Mouse (Mus musculus): ENCODE results near the gene Cbx5. TPM values are rescaled to one million over a fixed set of nuclear protein-coding genes. Genes with fewer than 3 reads are reported as not detected.

Gene Cbx5
- polyA plus RNA-seq, 1 experiment = 52.3 TPM

DNA sequence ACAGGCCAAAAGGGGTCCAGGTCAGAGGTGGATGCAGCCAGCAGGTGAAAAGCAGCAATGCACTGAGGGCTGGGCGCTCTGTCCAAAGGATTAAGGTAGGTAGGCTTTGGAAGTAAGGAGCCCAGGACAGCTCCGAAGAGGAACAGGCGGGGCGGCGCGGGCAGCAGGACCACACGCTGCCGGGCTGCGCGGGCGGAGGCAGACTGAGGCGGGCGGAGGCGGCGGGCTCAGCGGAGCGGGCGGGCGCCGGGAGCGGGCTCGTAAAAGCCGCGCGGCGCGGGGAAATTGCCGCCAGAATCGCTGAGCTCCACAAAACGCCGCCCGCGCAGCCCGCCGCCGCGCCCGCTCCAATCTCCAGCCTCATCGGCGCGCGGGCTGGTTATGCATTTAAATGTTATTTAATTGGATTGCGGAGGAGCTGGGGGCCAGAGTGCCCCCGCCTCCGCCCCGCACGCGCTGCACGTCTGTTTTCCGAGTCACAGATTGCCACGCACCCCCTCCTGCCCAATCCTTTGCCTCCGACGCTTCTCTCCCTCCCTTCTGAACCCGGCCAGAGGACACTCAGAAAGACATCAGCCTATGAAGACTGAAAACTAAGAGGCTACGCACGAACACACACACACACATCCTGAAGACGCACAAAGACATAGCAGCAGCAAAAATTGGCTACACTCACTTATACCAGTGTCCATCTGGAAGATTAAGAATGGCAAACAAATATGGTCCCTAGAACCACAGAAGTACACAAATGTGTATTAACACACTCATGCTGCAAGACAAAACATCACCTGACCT lies 92.8 kb downstream of the Cbx5 start:
- Histone ChIP-seq H3ac (ENCODE audit: control insufficient read depth, insufficient read length, low read depth) (no peak overlapping the region), H3K27me3 (ENCODE audit: control insufficient read depth, insufficient read depth, insufficient read length) (no peaks in the 10 kb centered on the region), H3K36me3 (ENCODE audit: control insufficient read depth, insufficient read depth) (no peaks in the 10 kb centered on the region), H3K79me2 (ENCODE audit: control insufficient read depth, insufficient read depth) (no peaks in the 10 kb centered on the region), H3K4me3 (ENCODE audit: insufficient read depth, poor library complexity, severe bottlenecking) (no peak overlapping the region), H3K79me3 (ENCODE audit: low read depth) (no peaks in the 10 kb centered on the region)
- TF ChIP-seq USF1 (IDR thresholded peaks at IDR 0.05; ENCODE audit: low read depth) (no peak), CTCF (IDR thresholded peaks at IDR 0.05; ENCODE audit: control insufficient read depth, insufficient read depth, insufficient read length) (no peak), FOSL1 (IDR thresholded peaks at IDR 0.05; ENCODE audit: insufficient read depth, low read length, poor library complexity, severe bottlenecking) (no peak), CEBPB (IDR thresholded peaks at IDR 0.05; ENCODE audit: low read depth) (no peak), MYOG (IDR thresholded peaks at IDR 0.05; ENCODE audit: control insufficient read depth, extremely low read depth, insufficient read length) (no peak), MYOD1 (IDR thresholded peaks at IDR 0.05; ENCODE audit: control insufficient read depth, insufficient read length, low read depth) (no peak), MAX (IDR thresholded peaks at IDR 0.05) (no peak)

DNA sequence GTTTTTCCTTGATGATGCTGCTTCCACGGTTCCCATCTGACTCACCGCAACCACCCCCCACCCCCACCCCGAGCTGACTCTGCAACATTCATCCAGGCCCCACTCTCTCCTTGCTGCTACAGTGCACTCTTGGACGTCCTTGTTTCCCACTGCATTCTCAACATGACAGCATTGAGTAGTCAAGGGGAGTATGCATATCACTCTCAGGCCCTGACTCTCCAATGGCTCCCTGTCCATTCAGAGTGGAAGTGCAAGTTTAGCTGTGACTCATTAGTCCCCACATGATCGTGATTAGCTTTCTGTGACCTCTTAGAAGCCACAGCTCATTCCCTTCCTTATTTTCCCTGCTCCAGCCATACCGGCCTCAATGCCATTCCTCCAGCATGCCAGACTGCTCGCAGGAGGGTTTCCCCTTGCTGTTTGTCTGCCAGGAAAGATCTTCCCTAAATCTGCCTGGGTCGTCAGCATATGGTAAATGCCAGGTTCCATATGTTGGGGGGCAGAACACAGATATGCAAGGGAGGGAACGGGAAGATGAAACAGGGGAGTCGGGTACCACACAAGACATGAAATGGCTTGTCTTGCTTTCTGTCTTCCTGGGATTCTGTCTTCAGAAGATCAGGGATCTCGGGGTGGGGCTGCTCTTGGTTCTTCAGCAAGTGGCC lies 93.8 kb downstream of the Cbx5 start:
- TF ChIP-seq MYOG (IDR thresholded peaks at IDR 0.05; ENCODE audit: control insufficient read depth, extremely low read depth, insufficient read length) = no peak
- TF ChIP-seq MAX (IDR thresholded peaks at IDR 0.05) = no peak
- TF ChIP-seq MYOD1 (IDR thresholded peaks at IDR 0.05; ENCODE audit: control insufficient read depth, insufficient read length, low read depth) = no peak
- TF ChIP-seq USF1 (IDR thresholded peaks at IDR 0.05; ENCODE audit: low read depth) = no peak
- no peak for TF ChIP-seq FOSL1 (IDR thresholded peaks at IDR 0.05; ENCODE audit: insufficient read depth, low read length, poor library complexity, severe bottlenecking)
- TF ChIP-seq CTCF (IDR thresholded peaks at IDR 0.05; ENCODE audit: control insufficient read depth, insufficient read depth, insufficient read length) = no peak
- TF ChIP-seq CEBPB (IDR thresholded peaks at IDR 0.05; ENCODE audit: low read depth) = no peak
- no peak overlapping the region for H3K4me3 ChIP-seq (ENCODE audit: insufficient read depth, poor library complexity, severe bottlenecking)
- H3K36me3 ChIP-seq (ENCODE audit: control insufficient read depth, insufficient read depth) = no peaks in the 10 kb centered on the region
- no peak overlapping the region for H3ac ChIP-seq (ENCODE audit: control insufficient read depth, insufficient read length, low read depth)
- H3K27me3 ChIP-seq (ENCODE audit: control insufficient read depth, insufficient read depth, insufficient read length) = no peaks in the 10 kb centered on the region
- no peaks in the 10 kb centered on the region for H3K79me3 ChIP-seq (ENCODE audit: low read depth)
- no peaks in the 10 kb centered on the region for H3K79me2 ChIP-seq (ENCODE audit: control insufficient read depth, insufficient read depth)

DNA sequence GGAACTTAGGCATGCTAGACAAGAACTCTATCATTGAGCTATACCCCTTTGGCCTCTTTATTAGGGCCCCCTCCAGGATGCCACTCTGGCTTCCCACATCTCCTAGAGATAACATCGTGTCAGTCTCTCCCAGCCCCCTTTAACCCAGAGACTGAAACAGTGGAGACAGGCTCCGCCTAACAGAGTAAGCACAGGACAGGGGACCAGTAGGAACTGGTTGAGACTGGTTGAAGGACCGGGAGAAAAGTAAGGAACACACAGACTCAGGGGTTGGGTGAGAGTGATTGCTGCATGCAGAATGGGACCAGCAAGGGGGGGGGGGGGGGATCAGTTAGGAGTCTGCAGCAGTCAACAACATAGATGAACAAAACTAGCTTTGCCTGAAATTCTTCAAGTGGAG lies 95.4 kb downstream of the Cbx5 start:
- Histone ChIP-seq H3K36me3 (ENCODE audit: control insufficient read depth, insufficient read depth) (no peaks in the 10 kb centered on the region), H3K27me3 (ENCODE audit: control insufficient read depth, insufficient read depth, insufficient read length) (no peaks in the 10 kb centered on the region), H3K79me2 (ENCODE audit: control insufficient read depth, insufficient read depth) (no peaks in the 10 kb centered on the region), H3ac (ENCODE audit: control insufficient read depth, insufficient read length, low read depth) (no peak overlapping the region), H3K4me3 (ENCODE audit: insufficient read depth, poor library complexity, severe bottlenecking) (no peak overlapping the region), H3K79me3 (ENCODE audit: low read depth) (no peaks in the 10 kb centered on the region)
- TF ChIP-seq FOSL1 (IDR thresholded peaks at IDR 0.05; ENCODE audit: insufficient read depth, low read length, poor library complexity, severe bottlenecking) (no peak), USF1 (IDR thresholded peaks at IDR 0.05; ENCODE audit: low read depth) (no peak)

Small RNA genes lying within 50 kb of the gene (microRNA-seq; reads per million reads assigned to microRNA genes)
- 201 reads per million, percentile 78 among the genes with 10 or more reads in this experiment for gene Mir148b (ENCODE audit: borderline microRNAs expressed)

Other genes with a start within 250 kb of the Cbx5 start
- 1.1 TPM for gene Hoxc8, start 249.2 kb downstream of the Cbx5 start, polyA plus RNA-seq (2012; fragmentation: generic; extraction: Trizol)
- gene Hoxc6, start 241.6 kb downstream of the Cbx5 start, polyA plus RNA-seq (2012; fragmentation: generic; extraction: Trizol) = 10.6 TPM
- 3.4 TPM for gene Hoxc4, start 220.9 kb downstream of the Cbx5 start, polyA plus RNA-seq (2012; fragmentation: generic; extraction: Trizol)
- gene Smug1, start 72.7 kb downstream of the Cbx5 start, polyA plus RNA-seq (2012; fragmentation: generic; extraction: Trizol) = 15.7 TPM
- 625 TPM for gene Hnrnpa1, start 616 bp upstream of the Cbx5 start, polyA plus RNA-seq (2012; fragmentation: generic; extraction: Trizol)
- 0.25 TPM for gene Nfe2, start 18.6 kb upstream of the Cbx5 start, polyA plus RNA-seq (2012; fragmentation: generic; extraction: Trizol)
- gene Copz1, start 32.9 kb upstream of the Cbx5 start, polyA plus RNA-seq (2012; fragmentation: generic; extraction: Trizol) = 191 TPM
- not detected for gene Gpr84, start 70.8 kb upstream of the Cbx5 start, polyA plus RNA-seq (2012; fragmentation: generic; extraction: Trizol)
- gene Zfp385a, start 100.3 kb upstream of the Cbx5 start, polyA plus RNA-seq (2012; fragmentation: generic; extraction: Trizol) = 21.2 TPM
- gene Itga5, start 126.9 kb upstream of the Cbx5 start, polyA plus RNA-seq (2012; fragmentation: generic; extraction: Trizol) = 104 TPM
- 0.33 TPM for gene Gtsf1, start 190.7 kb upstream of the Cbx5 start, polyA plus RNA-seq (2012; fragmentation: generic; extraction: Trizol)
- gene Gtsf2, start 208.7 kb upstream of the Cbx5 start, polyA plus RNA-seq (2012; fragmentation: generic; extraction: Trizol) = not detected
- 1.0 TPM for gene Nckap1l, start 214.0 kb upstream of the Cbx5 start, polyA plus RNA-seq (2012; fragmentation: generic; extraction: Trizol)

All from C2C12 (cell line).